Mouse (Mus musculus): ENCODE data around the gene Slc6a16. TPM values are rescaled to one million over a fixed set of nuclear protein-coding genes. Genes with fewer than 3 reads are reported as not detected.
"Not testable (repeated sequence)": the region's sequence is repeated elsewhere in the genome, so short reads cannot be mapped to it uniquely, and the experiment has no call there.

Slc6a16 gene
- polyA plus RNA-seq, 1 experiment from 2014 or later = 0.18 TPM

GRCm38 (mm10) chr7:45237747-45238699 lies 2.9 kb upstream of the Slc6a16 start:
- Histone ChIP-seq H3K4me2 (replicated peaks; ENCODE audit: low read depth, low read length) (no peak overlapping the region), H3K9ac (ENCODE audit: low read depth, low read length) (no peak overlapping the region), H3K4me3 (ENCODE audit: low read length) (no peak overlapping the region), H3K27me3 (ENCODE audit: control insufficient read depth, insufficient read depth, low read length) (peaks cover 2% of the 10 kb centered on the region; the same call in 1 of the 2 replicates), H3K36me3 (ENCODE audit: control insufficient read depth, insufficient read depth, low read length) (peaks cover 5% of the 10 kb centered on the region), H3K4me1 (ENCODE audit: control insufficient read depth, insufficient read depth, low read length) (peaks cover 11% of the 10 kb centered on the region), H3K27ac (ENCODE audit: low read depth, low read length) (no peak overlapping the region), H3K9me3 (ENCODE audit: control insufficient read depth, low read length) (no peaks in the 10 kb centered on the region)
- WGBS = 76% methylated on average over 17 of the region's 17 CpGs
- ATAC-seq (ENCODE audit: low FRiP score, low TSS enrichment) = no peak

GRCm38 (mm10) chr7:45238723-45239496 lies 2.0 kb upstream of the Slc6a16 start, which contains the start of gene Cd37:
TSS of gene Cd37 (minus strand) at chr7:45239115.
- no peak for ATAC-seq (ENCODE audit: low FRiP score, low TSS enrichment)
- Histone ChIP-seq H3K4me3 (ENCODE audit: low read length) (no peak within 1 kb of the TSS), H3K4me1 (ENCODE audit: control insufficient read depth, insufficient read depth, low read length) (peaks cover 7% of the 10 kb centered on the region), H3K9me3 (ENCODE audit: control insufficient read depth, low read length) (no peaks in the 10 kb centered on the region), H3K36me3 (ENCODE audit: control insufficient read depth, insufficient read depth, low read length) (no peaks in the 10 kb centered on the region; the same call in 1 of the 2 replicates), H3K27me3 (ENCODE audit: control insufficient read depth, insufficient read depth, low read length) (peaks cover 2% of the 10 kb centered on the region; the same call in 1 of the 2 replicates), H3K4me2 (replicated peaks; ENCODE audit: low read depth, low read length) (no peak within 1 kb of the TSS), H3K9ac (ENCODE audit: low read depth, low read length) (no peak within 1 kb of the TSS), H3K27ac (ENCODE audit: low read depth, low read length) (no peak within 1 kb of the TSS)
- 38% methylated on average over 20 of the region's 20 CpGs for WGBS

GRCm38 (mm10) chr7:45240109-45240508 lies 776 bp upstream of the Slc6a16 start:
- Histone ChIP-seq H3K9ac (ENCODE audit: low read depth, low read length) (no peak overlapping the region), H3K36me3 (ENCODE audit: control insufficient read depth, insufficient read depth, low read length) (no peaks in the 10 kb centered on the region), H3K4me1 (ENCODE audit: control insufficient read depth, insufficient read depth, low read length) (no peaks in the 10 kb centered on the region), H3K4me3 (ENCODE audit: low read length) (no peak overlapping the region), H3K9me3 (ENCODE audit: control insufficient read depth, low read length) (no peaks in the 10 kb centered on the region), H3K4me2 (replicated peaks; ENCODE audit: low read depth, low read length) (no peak overlapping the region), H3K27me3 (ENCODE audit: control insufficient read depth, insufficient read depth, low read length) (peaks cover 2% of the 10 kb centered on the region; the same call in 1 of the 2 replicates), H3K27ac (ENCODE audit: low read depth, low read length) (no peak overlapping the region)
- 86% methylated on average over 7 of the region's 7 CpGs for WGBS
- ATAC-seq (ENCODE audit: low FRiP score, low TSS enrichment) = no peak

- H3K9me3 ChIP-seq (ENCODE audit: control insufficient read depth, low read length) = no peaks in the 10 kb centered on the region
- peak overlapping the region; percentile 38 for H3K4me2 ChIP-seq (replicated peaks; ENCODE audit: low read depth, low read length)
- no peak for ATAC-seq (ENCODE audit: low FRiP score, low TSS enrichment)
- H3K27ac ChIP-seq (ENCODE audit: low read depth, low read length) = no peak overlapping the region
- H3K27me3 ChIP-seq (ENCODE audit: control insufficient read depth, insufficient read depth, low read length) = peaks cover 2% of the 10 kb centered on the region; the same call in 1 of the 2 replicates
- WGBS = 78% methylated on average over 6 of the region's 6 CpGs
- H3K4me1 ChIP-seq (ENCODE audit: control insufficient read depth, insufficient read depth, low read length) = no peaks in the 10 kb centered on the region
- peak overlapping the region; percentile 9; the same call in 1 of the 2 replicates for H3K4me3 ChIP-seq (ENCODE audit: low read length)
- peak overlapping the region; percentile 42; the same call in 1 of the 2 replicates for H3K9ac ChIP-seq (ENCODE audit: low read depth, low read length)
- H3K36me3 ChIP-seq (ENCODE audit: control insufficient read depth, insufficient read depth, low read length) = no peaks in the 10 kb centered on the region
These were observed 484 bp downstream of the Slc6a16 start for GRCm38 (mm10) chr7:45241389-45241749.

- no peak overlapping the region for H3K4me2 ChIP-seq (replicated peaks; ENCODE audit: low read depth, low read length)
- no peak overlapping the region for H3K4me3 ChIP-seq (ENCODE audit: low read length)
- no peak overlapping the region for H3K27ac ChIP-seq (ENCODE audit: low read depth, low read length)
- 38% methylated on average over 3 of the region's 3 CpGs for WGBS
- ATAC-seq (ENCODE audit: low FRiP score, low TSS enrichment) = no peak
- H3K4me1 ChIP-seq (ENCODE audit: control insufficient read depth, insufficient read depth, low read length) = no peaks in the 10 kb centered on the region
- no peaks in the 10 kb centered on the region for H3K9me3 ChIP-seq (ENCODE audit: control insufficient read depth, low read length)
- no peaks in the 10 kb centered on the region for H3K27me3 ChIP-seq (ENCODE audit: control insufficient read depth, insufficient read depth, low read length)
- H3K9ac ChIP-seq (ENCODE audit: low read depth, low read length) = no peak overlapping the region
- no peaks in the 10 kb centered on the region for H3K36me3 ChIP-seq (ENCODE audit: control insufficient read depth, insufficient read depth, low read length)
These were observed 6.8 kb downstream of the Slc6a16 start for GRCm38 (mm10) chr7:45247666-45248065.

- Histone ChIP-seq H3K4me2 (replicated peaks; ENCODE audit: low read depth, low read length) (no peak overlapping the region), H3K36me3 (ENCODE audit: control insufficient read depth, insufficient read depth, low read length) (no peaks in the 10 kb centered on the region), H3K4me3 (ENCODE audit: low read length) (no peak overlapping the region), H3K9me3 (ENCODE audit: control insufficient read depth, low read length) (no peaks in the 10 kb centered on the region), H3K27me3 (ENCODE audit: control insufficient read depth, insufficient read depth, low read length) (no peaks in the 10 kb centered on the region), H3K4me1 (ENCODE audit: control insufficient read depth, insufficient read depth, low read length) (no peaks in the 10 kb centered on the region), H3K27ac (ENCODE audit: low read depth, low read length) (no peak overlapping the region), H3K9ac (ENCODE audit: low read depth, low read length) (no peak overlapping the region)
- WGBS = 89% methylated on average over 8 of the region's 8 CpGs
- no peak for ATAC-seq (ENCODE audit: low FRiP score, low TSS enrichment)
These were observed 12.9 kb downstream of the Slc6a16 start for GRCm38 (mm10) chr7:45253806-45254205.

GRCm38 (mm10) chr7:45255822-45256221 lies 14.9 kb downstream of the Slc6a16 start:
- H3K9me3 ChIP-seq (ENCODE audit: control insufficient read depth, low read length); ATAC-seq (ENCODE audit: low FRiP score, low TSS enrichment); H3K36me3 ChIP-seq (ENCODE audit: control insufficient read depth, insufficient read depth, low read length); H3K4me1 ChIP-seq (ENCODE audit: control insufficient read depth, insufficient read depth, low read length); H3K27me3 ChIP-seq (ENCODE audit: control insufficient read depth, insufficient read depth, low read length); H3K9ac ChIP-seq (ENCODE audit: low read depth, low read length); H3K4me2 ChIP-seq (replicated peaks; ENCODE audit: low read depth, low read length); H3K27ac ChIP-seq (ENCODE audit: low read depth, low read length); H3K4me3 ChIP-seq (ENCODE audit: low read length): not testable (repeated sequence)
- 55% methylated on average over 5 of the region's 7 CpGs for WGBS

- Histone ChIP-seq H3K4me1 (ENCODE audit: control insufficient read depth, insufficient read depth, low read length) (no peaks in the 10 kb centered on the region), H3K27me3 (ENCODE audit: control insufficient read depth, insufficient read depth, low read length) (no peaks in the 10 kb centered on the region), H3K4me2 (replicated peaks; ENCODE audit: low read depth, low read length) (no peak overlapping the region), H3K4me3 (ENCODE audit: low read length) (no peak overlapping the region), H3K9ac (ENCODE audit: low read depth, low read length) (no peak overlapping the region), H3K36me3 (ENCODE audit: control insufficient read depth, insufficient read depth, low read length) (no peaks in the 10 kb centered on the region), H3K27ac (ENCODE audit: low read depth, low read length) (no peak overlapping the region), H3K9me3 (ENCODE audit: control insufficient read depth, low read length) (no peaks in the 10 kb centered on the region)
- ATAC-seq (ENCODE audit: low FRiP score, low TSS enrichment) = no peak
- WGBS = 55% methylated on average over 11 of the region's 11 CpGs
These were observed 16.4 kb downstream of the Slc6a16 start for GRCm38 (mm10) chr7:45257063-45257840.

Measured in kidney, embryonic 14.5 days (tissue).